Mouse (Mus musculus) C2C12 (cell line): ENCODE data around the gene Tulp4.

Experiments
- CTCF ChIP-seq: IDR thresholded peaks from one replicate; pipeline ENCODE4 v1.5.1; 2011; ENCODE audit not compliant: control insufficient read depth, insufficient read depth, insufficient read length
- MYOG ChIP-seq: IDR thresholded peaks from one replicate; pipeline ENCODE4 v1.6.1; 2011; ENCODE audit not compliant: control insufficient read depth, insufficient read length; ENCODE audit errors: extremely low read depth

- TF ChIP-seq CTCF (no peak), MYOG (no peak)
Measured at GRCm38 (mm10) chr17:6145244-6145643, 39.0 kb downstream of the Tulp4 start.
